Mouse (Mus musculus) E14TG2a.4 (cell line): ENCODE measurements around the gene Zcrb1.

Experiments
- H3K27me3 ChIP-seq: 2 replicates; pipeline ENCODE4 v1.6.1; 2014; ENCODE audit warnings: low read length, control low read depth; ENCODE audit not compliant: insufficient read depth
- H3K36me3 ChIP-seq: 2 replicates; pipeline ENCODE4 v1.6.1; 2014; ENCODE audit warnings: low read length, control low read depth; ENCODE audit not compliant: insufficient read depth
- H3K4me1 ChIP-seq: replicated peaks from 2 replicates; pipeline ENCODE4 v1.6.1; 2014; ENCODE audit warnings: low read depth, low read length, control low read depth
- H3K4me3 ChIP-seq: replicated peaks from 2 replicates; pipeline ENCODE4 v1.5.1; 2014; ENCODE audit warnings: mild to moderate bottlenecking, low read length
- H3K9me3 ChIP-seq: 2 replicates; pipeline ENCODE4 v1.6.1; 2014; ENCODE audit warnings: low read length, control low read depth
- CTCF ChIP-seq: conservative IDR thresholded peaks from 2 replicates; pipeline ENCODE4 v1.5.1; 2014; ENCODE audit warnings: low read length
- NANOG ChIP-seq: IDR thresholded peaks from 2 replicates; pipeline ENCODE4 v1.6.1; 2014; ENCODE audit warnings: borderline replicate concordance, low read length, mixed read lengths
- POU5F1 ChIP-seq: IDR thresholded peaks from 2 replicates; pipeline ENCODE4 v1.6.1; 2014; ENCODE audit warnings: low read length, borderline replicate concordance

The Zcrb1 gene

DNA sequence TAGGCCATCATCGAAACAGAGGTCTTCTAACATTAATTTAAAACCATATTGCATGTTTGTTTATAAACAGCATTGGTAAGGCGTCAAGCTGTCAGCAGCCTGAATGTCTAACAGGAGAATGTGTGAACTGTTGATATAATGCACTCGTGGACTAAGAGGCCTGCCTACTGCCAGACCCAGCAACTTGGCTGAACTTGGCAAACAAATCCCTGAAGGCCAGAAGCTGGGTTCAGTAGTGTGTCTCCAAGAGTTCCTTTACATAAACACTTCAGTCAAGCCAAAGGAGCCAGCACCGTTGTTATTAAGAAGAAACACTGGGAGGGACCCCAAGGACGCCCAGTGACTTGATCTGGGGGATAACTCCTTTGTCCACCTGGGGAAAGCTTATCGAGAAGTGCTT, 18.2 kb upstream of the Zcrb1 start:
- Histone ChIP-seq H3K4me1 (no peaks in the 10 kb centered on the region), H3K4me3 (no peak overlapping the region), H3K36me3 (peaks cover 25% of the 10 kb centered on the region), H3K27me3 (no peaks in the 10 kb centered on the region), H3K9me3 (no peaks in the 10 kb centered on the region)
- TF ChIP-seq POU5F1, result no peak
- TF ChIP-seq NANOG, result no peak
- no peak for TF ChIP-seq CTCF

DNA sequence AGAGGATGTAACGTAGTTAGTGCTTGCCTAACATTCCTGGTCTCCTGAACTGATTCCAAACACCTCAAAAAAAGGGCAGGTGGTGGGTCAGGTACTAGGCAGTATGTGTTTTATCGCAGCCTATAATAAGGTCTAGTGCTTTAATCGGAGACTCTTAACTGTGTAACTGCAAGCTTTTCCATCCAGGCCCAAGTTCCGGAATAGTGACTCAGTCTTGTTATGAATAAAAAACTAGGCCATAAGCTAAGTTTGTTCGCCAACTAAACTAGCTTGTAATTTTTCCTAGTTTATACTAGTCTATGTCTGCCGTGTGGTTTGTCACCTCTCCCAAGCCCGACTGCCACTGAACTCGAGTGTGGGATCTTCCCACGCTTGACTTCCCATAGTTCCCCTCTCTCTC, 16.3 kb upstream of the Zcrb1 start:
- Histone ChIP-seq H3K4me3 (no peak overlapping the region), H3K27me3 (no peaks in the 10 kb centered on the region), H3K4me1 (no peaks in the 10 kb centered on the region), H3K36me3 (peaks cover 31% of the 10 kb centered on the region), H3K9me3 (no peaks in the 10 kb centered on the region)
- TF ChIP-seq NANOG (no peak), CTCF (no peak)

DNA sequence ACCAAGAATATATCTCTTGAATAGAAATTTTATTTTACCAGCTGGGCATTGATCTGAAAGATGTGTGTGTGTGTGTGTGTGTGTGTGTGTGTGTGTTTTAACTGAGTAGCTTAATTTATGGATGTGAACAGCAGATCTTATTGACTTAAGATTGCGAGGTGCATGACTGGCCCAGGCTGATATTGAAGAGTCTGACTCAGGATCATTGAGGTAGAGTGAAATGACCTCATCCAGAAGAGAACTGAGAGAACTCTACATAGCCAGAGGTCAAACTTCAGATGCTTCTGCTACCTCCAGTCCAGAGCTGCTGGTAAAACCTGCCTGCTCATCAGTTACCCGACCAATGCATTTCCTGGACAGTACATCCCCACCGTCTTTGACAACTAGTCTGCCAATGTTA, 14.3 kb upstream of the Zcrb1 start:
- H3K4me1 ChIP-seq, result no peaks in the 10 kb centered on the region
- TF ChIP-seq CTCF (no peak), POU5F1 (no peak), NANOG (no peak)

DNA sequence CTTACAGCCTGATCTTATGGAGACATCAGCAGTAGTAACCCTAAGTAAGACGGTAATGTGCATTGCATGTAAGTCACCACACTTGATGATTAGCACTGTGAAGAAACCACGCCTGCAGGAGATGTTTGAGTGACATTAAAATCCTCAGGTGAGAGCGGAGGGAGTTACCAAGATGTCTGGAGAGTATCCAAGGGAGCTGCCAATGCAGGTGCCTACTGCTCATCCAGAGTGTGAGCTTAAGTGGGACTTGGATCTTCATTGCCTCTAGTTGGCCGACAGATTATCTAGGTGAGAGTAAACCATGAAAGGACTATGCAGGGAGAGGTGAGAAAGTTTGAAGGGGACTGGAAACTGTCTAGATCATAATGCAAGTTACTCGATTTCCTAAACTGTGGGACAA, 8.4 kb upstream of the Zcrb1 start:
- Histone ChIP-seq H3K4me1 (no peaks in the 10 kb centered on the region), H3K36me3 (peaks cover 17% of the 10 kb centered on the region), H3K27me3 (peaks cover 4% of the 10 kb centered on the region; the same call in 1 of the 2 replicates), H3K4me3 (no peak overlapping the region), H3K9me3 (no peaks in the 10 kb centered on the region)
- no peak for TF ChIP-seq NANOG
- no peak for TF ChIP-seq CTCF
- TF ChIP-seq POU5F1, result no peak

More for the DNA sequence above, 14.3 kb upstream of the Zcrb1 start:
- Histone ChIP-seq H3K36me3 (peaks cover 31% of the 10 kb centered on the region), H3K9me3 (no peaks in the 10 kb centered on the region), H3K4me3 (no peak overlapping the region), H3K27me3 (no peaks in the 10 kb centered on the region)

DNA sequence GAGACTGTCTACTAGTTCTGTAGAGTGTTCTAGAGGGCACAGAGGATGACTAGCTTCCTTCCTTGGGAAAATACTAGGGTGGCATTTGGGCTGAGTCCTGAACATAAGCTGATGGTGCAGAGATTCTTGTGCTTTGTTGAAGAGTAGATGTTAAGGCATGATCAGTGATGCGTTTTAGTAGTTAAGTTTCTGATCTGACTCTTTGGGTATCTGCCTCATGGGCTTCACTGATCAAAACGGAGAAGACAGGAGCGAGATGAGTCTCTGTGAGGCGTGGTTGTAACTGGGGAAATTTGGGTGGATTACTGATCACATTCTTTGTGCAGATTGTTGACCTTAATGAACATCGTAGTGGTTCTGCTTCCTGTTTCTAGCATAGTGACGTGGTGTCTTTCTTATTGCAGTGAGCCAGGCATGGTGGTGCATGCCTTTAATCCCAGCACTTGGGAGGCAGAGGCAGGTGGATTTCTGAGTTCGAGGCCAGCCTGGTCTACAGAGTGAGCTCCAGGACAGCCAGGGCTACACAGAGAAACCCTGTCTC, 7.4 kb upstream of the Zcrb1 start:
- Histone ChIP-seq H3K36me3 (peaks cover 9% of the 10 kb centered on the region; the same call in 1 of the 2 replicates), H3K4me3 (no peak overlapping the region), H3K27me3 (peaks cover 9% of the 10 kb centered on the region), H3K9me3 (no peaks in the 10 kb centered on the region), H3K4me1 (no peaks in the 10 kb centered on the region)
- TF ChIP-seq CTCF (no peak), POU5F1 (no peak), NANOG (no peak)

DNA sequence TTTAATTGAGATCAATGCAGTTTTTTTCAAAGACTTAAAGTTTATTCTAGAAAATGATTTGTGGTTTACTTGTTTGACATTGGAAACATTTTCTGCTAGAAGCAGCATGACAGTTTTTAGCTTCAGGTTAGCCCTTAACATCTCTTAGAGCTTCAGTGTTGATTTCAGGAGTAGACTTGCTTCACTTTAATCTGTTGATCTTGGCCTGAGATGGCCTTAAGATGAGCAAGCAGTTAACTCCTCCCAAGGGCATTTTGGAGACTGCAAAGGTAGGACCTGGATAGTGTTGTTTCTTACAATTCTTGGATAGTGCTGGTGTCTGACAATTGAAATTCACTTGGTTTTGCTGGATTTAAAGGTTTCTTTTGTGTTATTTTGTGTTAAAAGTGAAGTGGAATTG, 6.7 kb upstream of the Zcrb1 start:
- TF ChIP-seq CTCF, result no peak
- no peak for TF ChIP-seq POU5F1
- TF ChIP-seq NANOG, result no peak
- Histone ChIP-seq H3K27me3 (peaks cover 13% of the 10 kb centered on the region), H3K4me3 (no peak overlapping the region), H3K36me3 (peaks cover 5% of the 10 kb centered on the region; the same call in 1 of the 2 replicates), H3K4me1 (peaks cover 2% of the 10 kb centered on the region), H3K9me3 (no peaks in the 10 kb centered on the region)

DNA sequence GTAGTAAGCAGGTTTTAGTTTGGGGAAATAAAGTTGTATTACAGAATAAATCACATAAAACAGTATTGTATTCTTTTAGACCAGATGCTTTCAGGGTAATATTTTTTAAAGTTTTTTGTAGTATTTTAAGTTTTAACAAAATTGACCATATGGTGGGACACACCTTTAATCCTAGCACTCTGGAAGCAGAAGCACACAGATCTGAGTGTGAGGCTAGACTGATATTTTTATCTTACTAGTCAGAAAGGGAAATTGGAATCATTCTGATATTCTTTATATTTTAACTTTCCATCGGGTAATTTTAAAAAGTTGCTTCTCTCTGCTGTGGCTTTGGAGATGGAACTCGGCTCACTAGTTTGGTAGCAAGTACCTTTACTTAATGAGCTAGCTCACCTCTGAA, 4.6 kb upstream of the Zcrb1 start:
- H3K4me3 ChIP-seq, result no peak overlapping the region
- H3K36me3 ChIP-seq, result peaks cover 5% of the 10 kb centered on the region; the same call in 1 of the 2 replicates
- H3K27me3 ChIP-seq, result peaks cover 24% of the 10 kb centered on the region
- TF ChIP-seq CTCF (no peak), NANOG (no peak), POU5F1 (no peak)
- no peaks in the 10 kb centered on the region for H3K9me3 ChIP-seq
- peaks cover 14% of the 10 kb centered on the region for H3K4me1 ChIP-seq

DNA sequence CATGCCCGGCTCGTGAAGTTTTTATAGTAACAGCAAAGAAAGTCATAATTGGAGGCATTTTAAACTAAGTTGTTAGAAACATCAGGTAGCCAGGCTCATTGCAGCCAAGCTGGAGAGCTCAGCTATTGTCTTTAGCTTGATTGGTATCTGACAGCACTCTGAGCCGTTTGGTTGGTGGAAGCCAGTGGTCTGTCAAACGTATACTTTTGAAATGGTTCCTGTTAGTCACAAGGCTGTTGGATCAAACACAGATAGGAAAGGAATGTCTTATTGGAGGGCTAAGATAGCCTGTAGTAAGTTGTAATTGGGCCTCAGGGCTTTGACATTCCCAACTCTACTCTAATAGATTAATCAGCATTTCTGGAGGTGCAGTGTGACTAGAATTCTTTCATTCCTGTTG, 3.3 kb upstream of the Zcrb1 start:
- no peak overlapping the region for H3K4me3 ChIP-seq
- H3K4me1 ChIP-seq, result peaks cover 23% of the 10 kb centered on the region
- H3K27me3 ChIP-seq, result peaks cover 32% of the 10 kb centered on the region
- peaks cover 3% of the 10 kb centered on the region; the same call in 1 of the 2 replicates for H3K36me3 ChIP-seq
- TF ChIP-seq NANOG (no peak), CTCF (no peak), POU5F1 (no peak)
- H3K9me3 ChIP-seq, result no peaks in the 10 kb centered on the region

DNA sequence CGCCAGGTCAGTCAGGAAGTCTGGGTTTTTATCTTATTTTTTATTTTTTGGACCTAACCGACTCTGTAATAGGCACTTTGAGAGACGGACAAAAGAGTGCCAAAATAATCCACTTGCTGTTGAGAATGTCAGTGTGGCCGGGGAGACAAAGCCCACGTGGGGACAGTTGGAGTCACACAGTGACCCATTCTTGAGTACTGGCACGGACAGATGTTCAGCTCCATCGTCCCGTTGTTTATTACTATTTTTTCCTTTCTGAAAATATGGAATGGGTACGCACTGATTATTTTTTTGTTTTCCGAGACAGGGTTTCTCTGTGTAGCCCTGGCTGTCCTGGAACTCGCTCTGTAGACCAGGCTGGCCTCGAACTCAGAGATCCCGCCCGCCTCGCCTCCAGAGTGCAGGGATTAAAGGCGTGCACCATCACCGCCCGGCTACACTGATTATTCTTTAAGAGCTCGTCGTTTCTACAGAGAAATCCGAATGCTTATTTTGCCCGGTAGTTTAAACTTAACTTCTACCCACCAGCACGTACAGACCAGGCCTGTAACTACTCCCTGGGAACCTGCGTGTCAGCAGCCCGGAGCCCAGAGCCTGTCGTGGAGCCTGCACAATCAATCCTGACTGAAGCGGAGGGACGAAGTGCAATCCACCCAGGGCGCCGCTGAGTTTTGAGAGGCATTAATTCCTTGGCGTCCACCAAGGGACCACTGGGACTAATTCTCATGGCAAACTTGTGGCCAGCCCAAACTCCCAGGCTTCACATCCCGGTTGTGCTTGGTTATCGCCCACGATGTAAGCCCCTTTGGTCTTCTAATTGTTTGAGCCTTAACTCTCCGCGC, 786 bp upstream of the Zcrb1 start:
- Histone ChIP-seq H3K27me3 (peaks cover 51% of the 10 kb centered on the region), H3K36me3 (peaks cover 15% of the 10 kb centered on the region), H3K4me1 (peaks cover 23% of the 10 kb centered on the region), H3K4me3 (peak overlapping the region; percentile 88), H3K9me3 (no peaks in the 10 kb centered on the region)
- TF ChIP-seq CTCF (no peak), POU5F1 (no peak), NANOG (no peak)
